18 mouse cellular contexts compared by ENCODE assay signal in the genomic region with DNA sequence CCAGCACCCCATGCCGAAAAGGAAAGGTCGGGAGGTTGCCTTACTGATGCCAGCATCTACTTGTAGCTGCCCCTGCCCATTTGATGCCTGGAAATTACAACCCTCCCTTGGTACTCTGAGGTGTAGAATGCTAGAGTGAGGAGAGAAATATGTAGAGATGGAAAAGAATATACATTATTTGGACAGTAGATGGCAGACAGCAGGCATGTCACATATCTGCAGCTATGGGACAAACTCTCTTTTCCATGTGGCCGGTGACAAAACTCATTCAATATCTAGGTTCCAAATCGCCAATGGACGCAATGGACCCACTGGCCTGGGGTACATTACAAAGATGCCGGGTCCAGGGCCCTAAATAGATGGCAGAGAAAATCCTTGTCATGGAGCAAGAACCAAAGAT.
DNase-seq lines count a peak whose midpoint lies in the region; ATAC-seq and TF ChIP-seq lines count a peak whose summit lies in the region.
"Had no signal": no experiment of that assay in that cellular context is flagged by ENCODE, and none has a peak within 500 bp of the region (broad histone marks: within the 10 kb centered on the region; RNA-seq: fewer than 3 reads in every experiment).

No protein-coding gene starts in this region.

- peaks cover 4% of the 10 kb centered on the region for H3K4me1 ChIP-seq in heart, adult 2 months (ENCODE audit: control insufficient read depth, insufficient read depth, low read length)
- peaks cover 5% of the 10 kb centered on the region for H3K4me1 ChIP-seq in heart, embryonic 12.5 days (replicated peaks)
- H3K4me1 ChIP-seq in CH12.LX (ENCODE audit: control insufficient read depth in 1 of 2, insufficient read depth in 2 of 2) = peaks cover 0 to 3% of the 10 kb centered on the region in 2 experiments; a peak in 2 of 4 replicates
- peaks cover 30% of the 10 kb centered on the region for H3K4me1 ChIP-seq in limb, embryonic 12.5 days (replicated peaks)
- H3K4me1 ChIP-seq: stomach, embryonic 15.5 days had no signal

- intact Hi-C loops in heart, adult 2 months (cut with DNase I) = no loop called here

- WGBS in heart, adult 2 months = 81% methylated on average over 6 of the region's 6 CpGs
- WGBS in heart, embryonic 12.5 days = 76% methylated on average over 6 of the region's 6 CpGs
- WGBS in limb, embryonic 12.5 days = 87% methylated on average over 6 of the region's 6 CpGs

- ATAC-seq in heart, embryonic 12.5 days (ENCODE audit: insufficient number of reproducible peaks, low FRiP score) = no peak
- ATAC-seq in limb, embryonic 12.5 days (ENCODE audit: insufficient number of reproducible peaks, insufficient read depth, low FRiP score, low TSS enrichment, low read depth) = no peak

- no peaks in the 10 kb centered on the region for H3K9me3 ChIP-seq in heart, embryonic 12.5 days (replicated peaks)
- H3K9me3 ChIP-seq in CH12.LX (replicated peaks; ENCODE audit: low read length) = no peaks in the 10 kb centered on the region
- H3K9me3 ChIP-seq in limb, embryonic 12.5 days = no peaks in the 10 kb centered on the region
- H3K9me3 ChIP-seq: heart, embryonic 10.5 days; neural tube, embryonic 13.5 days; stomach, embryonic 15.5 days had no signal

- no peak overlapping the region for H3K9ac ChIP-seq in heart, adult 2 months (ENCODE audit: low read depth, low read length)
- H3K9ac ChIP-seq in heart, embryonic 12.5 days = no peak overlapping the region
- H3K9ac ChIP-seq in CH12.LX (ENCODE audit: insufficient read depth, low read depth) = no peak overlapping the region
- no peak overlapping the region for H3K9ac ChIP-seq in limb, embryonic 12.5 days (replicated peaks)
- H3K9ac ChIP-seq: neural tube, embryonic 13.5 days; stomach, embryonic 15.5 days had no signal

- TF ChIP-seq CTCF in heart, adult 2 months (IDR thresholded peaks at IDR 0.05) = peak; percentile 18; the same call in 1 of the 2 replicates
- peak; percentile 53 for TF ChIP-seq CTCF in layer of hippocampus, adult 2 months (conservative IDR thresholded peaks at IDR 0.05)
- peak in 1 of 2 experiments; percentile 50; a peak in 2 of 4 replicates for TF ChIP-seq CTCF in CH12.LX (conservative IDR thresholded peaks at IDR 0.05 in 1 of 2, IDR thresholded peaks at IDR 0.05 in 1 of 2; ENCODE audit: low read depth in 2 of 2, low read length in 2 of 2)

- peak; percentile 23 for TF ChIP-seq RAD21 in CH12.LX (IDR thresholded peaks at IDR 0.05; ENCODE audit: low read depth, low read length)

- in situ Hi-C loops in CH12.LX (cut with MboI; ENCODE audit: low pct_ligation_motif_present, low pct_unique_long_range_greater_than_20kb, low sequenced_read_pairs) = no loop called here

- no peak for TF ChIP-seq EP300 in heart, adult 2 months (IDR thresholded peaks at IDR 0.05; ENCODE audit: insufficient read depth, low read depth, low read length)
- TF ChIP-seq EP300 in CH12.LX (IDR thresholded peaks at IDR 0.05; ENCODE audit: low read length) = no peak

- no peak for DNase-seq in heart, adult 2 months
- DNase-seq in layer of hippocampus, adult 2 months (ENCODE audit: low spot score in 2 of 2) = no peak
- DNase-seq in layer of hippocampus, adult 18-20 months (ENCODE audit: low spot score in 2 of 2) = no peak
- no peak for DNase-seq in CH12.LX (ENCODE audit: extremely low read depth)
- no peak for DNase-seq in urinary bladder, adult 18-20 months (ENCODE audit: low spot score in 2 of 2)
- DNase-seq: adrenal gland, adult 8-10 months; cerebellum, adult 11-12 months; cerebellum, postnatal 36 days; gastrocnemius, postnatal 14 days; kidney, adult 11 months; kidney, postnatal 25 days; right cerebral cortex, postnatal 14 days had no signal

- no peak for TF ChIP-seq POLR2A in heart, adult 2 months (IDR thresholded peaks at IDR 0.05; ENCODE audit: insufficient read depth, low read depth, low read length)
- no peak for TF ChIP-seq POLR2A in CH12.LX (IDR thresholded peaks at IDR 0.05; ENCODE audit: low read depth, low read length)

- no peaks in the 10 kb centered on the region for H3K79me2 ChIP-seq in heart, adult 2 months (replicated peaks; ENCODE audit: control insufficient read depth, insufficient read depth, low read length)
- H3K79me2 ChIP-seq in CH12.LX (replicated peaks; ENCODE audit: control insufficient read depth, extremely low read depth, insufficient read depth, poor library complexity, severe bottlenecking) = no peaks in the 10 kb centered on the region

- dilution Hi-C loops in CH12.LX (cut with MboI; ENCODE audit: extremely low pct_ligation_motif_present, extremely low pct_unique_long_range_greater_than_20kb, low sequenced_read_pairs) = no loop called here

- no peaks in the 10 kb centered on the region for H3K36me3 ChIP-seq in heart, adult 2 months (ENCODE audit: control insufficient read depth, insufficient read depth, low read length)
- H3K36me3 ChIP-seq in heart, embryonic 12.5 days = no peaks in the 10 kb centered on the region
- no peaks in the 10 kb centered on the region for H3K36me3 ChIP-seq in CH12.LX (replicated peaks in 1 of 2; ENCODE audit: control insufficient read depth in 1 of 2, insufficient read depth in 1 of 2, low read length in 1 of 2)
- no peaks in the 10 kb centered on the region for H3K36me3 ChIP-seq in limb, embryonic 12.5 days
- H3K36me3 ChIP-seq: heart, embryonic 10.5 days; neural tube, embryonic 13.5 days; stomach, embryonic 15.5 days had no signal

- H3K4me3 ChIP-seq in heart, adult 2 months = no peak overlapping the region
- H3K4me3 ChIP-seq in heart, embryonic 12.5 days = no peak overlapping the region
- no peak overlapping the region for H3K4me3 ChIP-seq in layer of hippocampus, adult 2 months
- no peak overlapping the region for H3K4me3 ChIP-seq in CH12.LX (replicated peaks in 1 of 3; ENCODE audit: low read depth in 2 of 3, low read length in 2 of 3, poor library complexity in 1 of 3)
- H3K4me3 ChIP-seq in limb, embryonic 12.5 days (replicated peaks) = no peak overlapping the region
- H3K4me3 ChIP-seq: heart, embryonic 10.5 days; neural tube, embryonic 13.5 days; stomach, embryonic 15.5 days had no signal

- H3K27me3 ChIP-seq in heart, adult 2 months (ENCODE audit: control insufficient read depth, insufficient read depth, low read length) = no peaks in the 10 kb centered on the region
- no peaks in the 10 kb centered on the region for H3K27me3 ChIP-seq in heart, embryonic 12.5 days (replicated peaks)
- H3K27me3 ChIP-seq in CH12.LX (replicated peaks) = no peaks in the 10 kb centered on the region
- no peaks in the 10 kb centered on the region for H3K27me3 ChIP-seq in limb, embryonic 12.5 days
- H3K27me3 ChIP-seq: neural tube, embryonic 13.5 days; stomach, embryonic 15.5 days had no signal

- no peak overlapping the region for H3K27ac ChIP-seq in heart, adult 2 months
- H3K27ac ChIP-seq in heart, embryonic 12.5 days (ENCODE audit: poor library complexity, severe bottlenecking) = no peak overlapping the region
- H3K27ac ChIP-seq in layer of hippocampus, adult 2 months = peak overlapping the region; percentile 85
- no peak overlapping the region for H3K27ac ChIP-seq in CH12.LX (ENCODE audit: insufficient read depth, low read depth)
- H3K27ac ChIP-seq in limb, embryonic 12.5 days = peak overlapping the region; percentile 32; the same call in 1 of the 2 replicates
- H3K27ac ChIP-seq: heart, embryonic 10.5 days; neural tube, embryonic 13.5 days; stomach, embryonic 15.5 days had no signal

- H3K4me2 ChIP-seq in heart, embryonic 12.5 days = no peak overlapping the region
- no peak overlapping the region for H3K4me2 ChIP-seq in CH12.LX (ENCODE audit: insufficient read depth, low read depth, poor library complexity, severe bottlenecking)
- H3K4me2 ChIP-seq in limb, embryonic 12.5 days = no peak overlapping the region
- H3K4me2 ChIP-seq: liver, embryonic 11.5 days; neural tube, embryonic 13.5 days; stomach, embryonic 15.5 days had no signal

TF ChIP-seq in CH12.LX, 34 proteins besides CTCF, POLR2A, EP300 and RAD21:
- TF ChIP-seq SMC3 (IDR thresholded peaks at IDR 0.05; ENCODE audit: low read depth, low read length) = peak; percentile 46
- TF ChIP-seq NRF1 (IDR thresholded peaks at IDR 0.05; ENCODE audit: low read depth, low read length) = no peak

Comparison
In these comparisons a context has a peak if more than half of its experiments do, and no peak if none do; other contexts are left out.
1. H3K27ac ChIP-seq: peak in layer of hippocampus, adult 2 months (single experiment) and limb, embryonic 12.5 days (single experiment); none in heart, adult 2 months (single experiment), heart, embryonic 12.5 days (single experiment) and CH12.LX (single experiment).